Mouse (Mus musculus): ENCODE measurements around the gene Wif1. TPM values are rescaled to one million over a fixed set of nuclear protein-coding genes. Genes with fewer than 3 reads are reported as not detected.

The Wif1 gene
- polyA plus RNA-seq (2015; fragmentation: Nextera tagmentation; extraction: Ambion mirVana), result 0.51 and 0.57 TPM in 2 replicates

DNA sequence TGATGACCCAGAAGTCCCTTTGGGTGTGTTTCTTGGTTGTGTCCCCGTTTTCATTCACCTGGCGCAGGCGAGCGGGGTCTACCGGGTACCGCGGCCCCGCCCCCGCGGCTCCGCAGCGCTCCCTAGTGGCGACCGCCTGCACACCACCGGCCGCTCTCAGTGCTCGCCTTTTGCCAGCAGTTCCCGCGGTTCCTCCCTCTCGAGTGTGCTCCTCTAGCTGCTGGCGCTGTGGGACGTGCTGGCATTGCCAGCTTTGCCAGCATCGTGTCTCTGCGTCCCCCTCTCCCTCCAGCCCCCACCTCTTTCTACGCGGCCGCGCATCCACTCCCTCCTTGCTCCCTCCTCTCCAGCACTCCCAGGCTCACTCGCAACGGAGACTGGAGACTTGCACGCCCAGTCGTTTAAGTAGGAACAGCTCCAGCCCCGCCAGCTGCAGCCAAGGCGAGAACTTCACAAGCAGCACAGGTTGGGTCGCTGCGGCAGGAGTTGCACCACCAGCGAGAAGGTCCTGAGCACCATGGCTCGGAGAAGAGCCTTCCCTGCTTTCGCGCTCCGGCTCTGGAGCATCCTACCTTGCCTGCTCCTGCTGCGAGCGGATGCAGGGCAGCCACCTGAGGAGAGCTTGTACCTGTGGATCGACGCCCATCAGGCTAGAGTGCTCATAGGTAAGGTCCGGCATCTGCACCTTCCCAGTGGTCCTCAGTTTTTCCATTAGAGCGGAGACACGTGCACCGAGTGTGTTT lies at the start of gene Wif1:
Gene Wif1, plus strand, starts transcription at position 135 of the 743 bp plus-strand sequence.
- peak within 1 kb of the TSS; percentile 60 for H3K4me3 ChIP-seq (ENCODE audit: low read length)
- H3K4me2 ChIP-seq (ENCODE audit: low read depth, low read length), result peak within 1 kb of the TSS; percentile 98
- no peaks in the 10 kb centered on the region for H3K36me3 ChIP-seq (ENCODE audit: control insufficient read depth, insufficient read depth, low read length)
- no peak within 1 kb of the TSS for H3K27ac ChIP-seq (ENCODE audit: low read length)
- under 1% methylated on average over 49 of the region's 49 CpGs for whole genome bisulfite sequencing
- peaks cover 5% of the 10 kb centered on the region for H3K4me1 ChIP-seq (ENCODE audit: control insufficient read depth, insufficient read depth, low read length)
- peak within 1 kb of the TSS; percentile 54 for H3K9ac ChIP-seq (ENCODE audit: low read depth, low read length)
- peaks cover 8% of the 10 kb centered on the region; the same call in 1 of the 2 replicates for H3K27me3 ChIP-seq (replicated peaks; ENCODE audit: control insufficient read depth, insufficient read depth, low read length)
- no peaks in the 10 kb centered on the region for H3K9me3 ChIP-seq (ENCODE audit: control insufficient read depth, low read length)
- peak; percentile 97 for ATAC-seq

DNA sequence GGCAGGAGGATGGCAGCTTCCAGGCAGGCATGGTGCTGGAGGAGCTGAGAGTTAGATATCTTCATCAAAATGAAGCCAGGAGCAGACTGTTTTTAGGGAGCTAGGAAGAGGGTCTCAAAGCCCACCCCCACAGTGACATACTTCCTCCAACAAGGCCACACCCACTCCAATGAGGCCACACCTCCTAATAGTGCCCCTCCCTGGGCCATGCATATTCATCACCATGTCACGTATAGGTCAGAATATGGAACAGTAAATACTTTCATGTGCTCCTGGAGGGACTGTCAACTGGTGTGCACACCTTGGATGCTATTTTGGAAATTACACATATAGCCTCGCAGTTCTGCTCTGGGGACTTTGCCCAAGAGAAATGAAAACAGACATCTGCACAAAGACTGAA lies 31.6 kb upstream of the Wif1 start:
- ATAC-seq, result no peak
- no peaks in the 10 kb centered on the region for H3K36me3 ChIP-seq (ENCODE audit: control insufficient read depth, insufficient read depth, low read length)

GRCm38 (mm10) chr10:121011496-121011895 lies 22.3 kb upstream of the Wif1 start:
- Histone ChIP-seq H3K27ac (ENCODE audit: low read length) (no peak overlapping the region), H3K36me3 (ENCODE audit: control insufficient read depth, insufficient read depth, low read length) (no peaks in the 10 kb centered on the region), H3K9me3 (ENCODE audit: control insufficient read depth, low read length) (0 out of 2 replicates have a peak, but pooled peaks cover 2% of the 10 kb centered on the region), H3K4me2 (ENCODE audit: low read depth, low read length) (no peak overlapping the region), H3K9ac (ENCODE audit: low read depth, low read length) (no peak overlapping the region), H3K4me1 (ENCODE audit: control insufficient read depth, insufficient read depth, low read length) (no peaks in the 10 kb centered on the region), H3K27me3 (replicated peaks; ENCODE audit: control insufficient read depth, insufficient read depth, low read length) (no peaks in the 10 kb centered on the region), H3K4me3 (ENCODE audit: low read length) (no peak overlapping the region)
- no peak for ATAC-seq
- 78% methylated on average over 4 of the region's 4 CpGs for WGBS

More for the DNA sequence above, 31.6 kb upstream of the Wif1 start:
- no peak overlapping the region for H3K9ac ChIP-seq (ENCODE audit: low read depth, low read length)
- H3K4me2 ChIP-seq (ENCODE audit: low read depth, low read length), result no peak overlapping the region
- WGBS, result 86% methylated on average over 2 of the region's 2 CpGs
- H3K4me3 ChIP-seq (ENCODE audit: low read length), result no peak overlapping the region
- no peaks in the 10 kb centered on the region for H3K4me1 ChIP-seq (ENCODE audit: control insufficient read depth, insufficient read depth, low read length)
- no peak overlapping the region for H3K27ac ChIP-seq (ENCODE audit: low read length)
- no peaks in the 10 kb centered on the region for H3K27me3 ChIP-seq (replicated peaks; ENCODE audit: control insufficient read depth, insufficient read depth, low read length)
- no peaks in the 10 kb centered on the region for H3K9me3 ChIP-seq (ENCODE audit: control insufficient read depth, low read length)

DNA sequence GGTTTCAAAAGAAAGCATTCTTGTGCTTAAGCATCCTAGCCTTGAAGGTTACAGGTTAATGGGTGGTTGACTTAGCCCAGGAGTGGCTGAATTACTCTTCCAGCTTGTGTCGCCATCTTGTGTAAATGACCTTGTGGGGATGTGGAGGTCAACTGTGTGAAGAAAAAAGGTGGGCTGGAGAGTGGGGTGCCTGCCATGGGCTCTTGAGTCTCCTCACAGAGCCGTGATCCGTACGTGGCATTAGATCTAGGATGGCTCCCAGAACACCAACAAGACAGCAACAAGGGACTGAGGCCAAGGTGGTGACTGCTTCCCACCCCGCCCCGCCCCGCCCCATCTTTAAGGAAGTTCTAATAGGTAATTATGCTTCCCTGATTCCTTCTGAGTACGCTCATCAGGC lies 17.5 kb upstream of the Wif1 start:
- no peak for ATAC-seq
- Histone ChIP-seq H3K27ac (ENCODE audit: low read length) (no peak overlapping the region), H3K9ac (ENCODE audit: low read depth, low read length) (no peak overlapping the region)

DNA sequence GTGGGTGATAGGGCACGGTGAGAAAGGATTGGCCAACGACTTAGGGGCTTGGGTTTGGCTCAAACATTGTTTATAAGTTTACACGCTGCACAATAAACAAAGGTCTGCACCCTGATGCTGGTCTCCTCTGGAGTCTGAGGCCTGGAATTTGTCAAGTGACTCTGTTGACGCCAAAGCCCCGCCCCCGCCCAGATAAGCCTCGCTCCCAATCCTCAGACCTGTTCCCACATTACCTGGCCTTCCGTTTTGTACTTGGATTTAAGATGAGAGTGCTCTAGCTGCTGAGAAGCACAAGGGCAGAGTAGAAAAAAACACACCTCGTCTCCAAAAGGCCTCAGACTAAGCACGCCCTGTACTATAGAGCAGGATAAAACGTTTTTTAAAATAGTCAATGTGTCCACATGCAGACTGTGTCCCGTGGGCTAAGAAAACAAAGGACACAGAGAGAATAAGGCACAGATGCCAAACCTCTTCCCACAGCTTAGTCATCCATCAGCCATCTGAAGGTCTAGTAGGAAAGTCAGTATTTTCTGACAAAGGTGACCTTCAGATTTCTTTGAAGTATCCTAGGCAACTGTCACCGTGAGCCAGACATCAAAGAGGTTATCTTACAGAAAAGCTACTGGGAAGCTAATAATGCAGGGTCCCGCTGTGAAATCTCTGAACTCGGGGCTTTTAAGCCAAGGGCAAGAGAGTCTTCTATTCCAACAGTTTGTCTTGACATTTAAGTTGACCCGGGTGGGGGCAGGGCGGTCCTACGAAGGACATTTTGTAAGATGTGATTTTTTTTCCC lies 16.9 kb upstream of the Wif1 start:
- H3K4me3 ChIP-seq (ENCODE audit: low read length), result no peak overlapping the region
- H3K4me2 ChIP-seq (ENCODE audit: low read depth, low read length), result no peak overlapping the region
- H3K4me1 ChIP-seq (ENCODE audit: control insufficient read depth, insufficient read depth, low read length), result no peaks in the 10 kb centered on the region
- no peaks in the 10 kb centered on the region for H3K36me3 ChIP-seq (ENCODE audit: control insufficient read depth, insufficient read depth, low read length)
- H3K27ac ChIP-seq (ENCODE audit: low read length), result no peak overlapping the region
- no peak overlapping the region for H3K9ac ChIP-seq (ENCODE audit: low read depth, low read length)
- no peak for ATAC-seq
- H3K9me3 ChIP-seq (ENCODE audit: control insufficient read depth, low read length), result 0 out of 2 replicates have a peak, but pooled peaks cover 2% of the 10 kb centered on the region
- WGBS, result 21% methylated on average over 18 of the region's 18 CpGs
- no peaks in the 10 kb centered on the region for H3K27me3 ChIP-seq (replicated peaks; ENCODE audit: control insufficient read depth, insufficient read depth, low read length)

More for the DNA sequence above, 17.5 kb upstream of the Wif1 start:
- H3K4me1 ChIP-seq (ENCODE audit: control insufficient read depth, insufficient read depth, low read length), result no peaks in the 10 kb centered on the region
- 55% methylated on average over 8 of the region's 8 CpGs for WGBS
- H3K4me3 ChIP-seq (ENCODE audit: low read length), result no peak overlapping the region
- H3K36me3 ChIP-seq (ENCODE audit: control insufficient read depth, insufficient read depth, low read length), result no peaks in the 10 kb centered on the region
- no peak overlapping the region for H3K4me2 ChIP-seq (ENCODE audit: low read depth, low read length)
- H3K27me3 ChIP-seq (replicated peaks; ENCODE audit: control insufficient read depth, insufficient read depth, low read length), result no peaks in the 10 kb centered on the region
- 0 out of 2 replicates have a peak, but pooled peaks cover 2% of the 10 kb centered on the region for H3K9me3 ChIP-seq (ENCODE audit: control insufficient read depth, low read length)

GRCm38 (mm10) chr10:121022951-121023350 lies 10.8 kb upstream of the Wif1 start:
- 51% methylated on average over 5 of the region's 5 CpGs for WGBS
- no peaks in the 10 kb centered on the region for H3K4me1 ChIP-seq (ENCODE audit: control insufficient read depth, insufficient read depth, low read length)
- H3K9me3 ChIP-seq (ENCODE audit: control insufficient read depth, low read length), result no peaks in the 10 kb centered on the region
- H3K27ac ChIP-seq (ENCODE audit: low read length), result no peak overlapping the region
- H3K9ac ChIP-seq (ENCODE audit: low read depth, low read length), result no peak overlapping the region
- no peak for ATAC-seq
- no peak overlapping the region for H3K4me2 ChIP-seq (ENCODE audit: low read depth, low read length)
- H3K4me3 ChIP-seq (ENCODE audit: low read length), result no peak overlapping the region
- H3K36me3 ChIP-seq (ENCODE audit: control insufficient read depth, insufficient read depth, low read length), result no peaks in the 10 kb centered on the region
- H3K27me3 ChIP-seq (replicated peaks; ENCODE audit: control insufficient read depth, insufficient read depth, low read length), result no peaks in the 10 kb centered on the region

- Histone ChIP-seq H3K4me1 (ENCODE audit: control insufficient read depth, insufficient read depth, low read length) (peaks cover 5% of the 10 kb centered on the region), H3K9me3 (ENCODE audit: control insufficient read depth, low read length) (no peaks in the 10 kb centered on the region), H3K4me3 (ENCODE audit: low read length) (no peak overlapping the region), H3K36me3 (ENCODE audit: control insufficient read depth, insufficient read depth, low read length) (no peaks in the 10 kb centered on the region), H3K27ac (ENCODE audit: low read length) (no peak overlapping the region), H3K27me3 (replicated peaks; ENCODE audit: control insufficient read depth, insufficient read depth, low read length) (peaks cover 8% of the 10 kb centered on the region; the same call in 1 of the 2 replicates), H3K9ac (ENCODE audit: low read depth, low read length) (no peak overlapping the region), H3K4me2 (ENCODE audit: low read depth, low read length) (no peak overlapping the region)
- WGBS, result 16% methylated on average over 7 of the region's 7 CpGs
- no peak for ATAC-seq
Measured at GRCm38 (mm10) chr10:121031802-121032201, 2.0 kb upstream of the Wif1 start.

DNA sequence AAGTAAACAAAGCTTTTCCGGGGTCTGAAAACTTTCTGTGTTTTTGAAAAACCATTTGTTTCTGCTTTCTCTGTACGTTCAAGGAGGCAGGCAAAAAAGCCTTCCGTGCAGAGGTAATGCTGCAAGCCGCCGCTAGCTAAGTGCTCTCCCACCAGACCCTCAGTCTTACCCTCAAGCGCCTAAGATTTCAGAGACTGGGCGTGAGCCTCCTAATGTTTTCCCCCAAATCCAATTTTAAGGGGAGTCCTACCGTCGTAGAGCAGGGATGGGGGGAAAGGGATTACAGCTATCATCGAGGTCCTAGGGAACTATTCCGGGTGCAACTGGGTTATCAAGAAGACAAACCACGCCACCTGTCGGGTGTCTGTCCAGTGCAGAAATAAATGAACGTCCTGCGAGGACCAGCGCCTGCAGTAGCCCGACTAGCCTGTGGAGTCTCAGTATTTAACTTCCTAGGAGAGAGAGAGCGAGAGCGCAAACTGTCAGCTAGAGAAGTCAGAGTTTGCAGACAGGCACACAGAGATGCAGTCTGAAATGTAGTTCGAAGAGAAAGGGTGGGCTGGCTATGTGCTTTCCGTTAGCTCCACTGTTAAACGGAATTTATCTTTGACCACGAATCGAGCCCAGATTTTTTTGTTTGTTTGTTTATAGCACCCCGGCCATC lies 500 bp upstream of the Wif1 start:
- Histone ChIP-seq H3K36me3 (ENCODE audit: control insufficient read depth, insufficient read depth, low read length) (no peaks in the 10 kb centered on the region), H3K4me3 (ENCODE audit: low read length) (peak overlapping the region; percentile 60), H3K4me2 (ENCODE audit: low read depth, low read length) (peak overlapping the region; percentile 98), H3K27ac (ENCODE audit: low read length) (no peak overlapping the region), H3K27me3 (replicated peaks; ENCODE audit: control insufficient read depth, insufficient read depth, low read length) (peaks cover 8% of the 10 kb centered on the region; the same call in 1 of the 2 replicates), H3K4me1 (ENCODE audit: control insufficient read depth, insufficient read depth, low read length) (peaks cover 5% of the 10 kb centered on the region), H3K9me3 (ENCODE audit: control insufficient read depth, low read length) (no peaks in the 10 kb centered on the region), H3K9ac (ENCODE audit: low read depth, low read length) (peak overlapping the region; percentile 54)
- under 1% methylated on average over 25 of the region's 25 CpGs for WGBS
- peak; percentile 94 for ATAC-seq

GRCm38 (mm10) chr10:121034569-121034947 lies 798 bp downstream of the Wif1 start:
- H3K27me3 ChIP-seq (replicated peaks; ENCODE audit: control insufficient read depth, insufficient read depth, low read length), result peaks cover 8% of the 10 kb centered on the region; the same call in 1 of the 2 replicates
- 12% methylated on average over 5 of the region's 5 CpGs for WGBS
- H3K4me2 ChIP-seq (ENCODE audit: low read depth, low read length), result peak overlapping the region; percentile 98
- no peaks in the 10 kb centered on the region for H3K9me3 ChIP-seq (ENCODE audit: control insufficient read depth, low read length)
- no peak overlapping the region for H3K27ac ChIP-seq (ENCODE audit: low read length)
- ATAC-seq, result no peak
- no peaks in the 10 kb centered on the region for H3K36me3 ChIP-seq (ENCODE audit: control insufficient read depth, insufficient read depth, low read length)
- peaks cover 5% of the 10 kb centered on the region for H3K4me1 ChIP-seq (ENCODE audit: control insufficient read depth, insufficient read depth, low read length)
- no peak overlapping the region; the same call in 1 of the 2 replicates for H3K9ac ChIP-seq (ENCODE audit: low read depth, low read length)
- H3K4me3 ChIP-seq (ENCODE audit: low read length), result peak overlapping the region; percentile 60

Measured in intestine, embryonic 16.5 days (tissue).